Mouse (Mus musculus) layer of hippocampus, postnatal 25 days (tissue): ENCODE results near the gene St6gal1. TPM values are rescaled to one million over a fixed set of nuclear protein-coding genes. Genes with fewer than 3 reads are reported as not detected.

Source experiments
- DNase-seq, 2 experiments: peaks; one replicate each; pipeline ENCODE4 v3.0.0; 2022; ENCODE audit warnings: mixed read lengths in 2 of 2, low spot score in 1 of 2; ENCODE audit errors: extremely low spot score in 1 of 2
- total RNA-seq, 2 experiments: library from RNA; stranded (reverse); gene quantifications; 2 replicates each; pipeline ENCODE4 v1.2.3; 2021

The St6gal1 gene
- total RNA-seq, 2 experiments from 2014 or later, result 13.2 to 15.2 TPM

- no peak for DNase-seq
These were observed 70.2 kb downstream of the St6gal1 start for GRCm38 (mm10) chr16:23294747-23295146.

DNA sequence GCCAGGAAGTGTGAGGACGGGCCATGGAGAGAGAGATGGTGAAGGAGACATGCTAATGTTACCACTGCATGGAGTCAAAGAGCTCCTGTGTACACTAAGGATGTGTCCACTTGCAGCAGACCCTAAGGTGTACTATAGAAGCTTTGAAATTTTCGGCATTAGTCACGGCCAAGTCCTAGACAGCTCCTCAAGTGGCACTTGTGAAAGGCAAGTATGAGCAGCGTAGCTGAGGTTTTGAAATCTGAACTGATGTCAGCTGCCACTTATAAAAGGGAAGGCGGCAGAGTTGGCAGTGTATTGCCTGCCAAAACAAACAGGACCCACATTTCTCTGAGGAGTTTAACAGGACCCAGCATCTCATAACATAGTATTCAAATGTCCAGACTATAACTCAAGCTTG is 71.2 kb downstream of the St6gal1 start:
- DNase-seq, result no peak

GRCm38 (mm10) chr16:23296721-23297120 is 72.2 kb downstream of the St6gal1 start:
- no peak for DNase-seq

- DNase-seq, result no peak
These were observed 73.9 kb downstream of the St6gal1 start for GRCm38 (mm10) chr16:23298441-23298840.

DNA sequence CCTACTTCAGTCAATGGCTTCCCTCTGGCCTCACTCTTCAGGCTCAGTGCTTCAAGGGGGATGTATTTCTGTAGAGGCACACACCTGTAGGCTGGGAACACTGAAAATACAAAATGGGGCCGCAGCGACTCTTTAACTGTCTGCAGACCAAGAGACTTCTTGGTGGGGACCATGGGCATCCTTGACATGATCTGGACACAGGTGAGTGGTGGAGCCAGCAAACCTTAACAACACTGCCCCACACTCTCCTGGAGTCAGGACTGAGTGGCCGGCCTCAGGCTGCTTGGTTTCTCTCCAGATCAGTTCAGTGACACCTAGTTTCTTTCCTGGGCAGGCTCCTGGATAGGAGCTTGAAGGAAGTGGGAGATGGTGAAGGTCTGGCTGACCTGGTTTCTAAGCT is 74.4 kb downstream of the St6gal1 start:
- DNase-seq, result no peak

GRCm38 (mm10) chr16:23299904-23300740 is 75.6 kb downstream of the St6gal1 start:
- no peak for DNase-seq

GRCm38 (mm10) chr16:23301762-23302161 is 77.2 kb downstream of the St6gal1 start:
- no peak for DNase-seq

DNA sequence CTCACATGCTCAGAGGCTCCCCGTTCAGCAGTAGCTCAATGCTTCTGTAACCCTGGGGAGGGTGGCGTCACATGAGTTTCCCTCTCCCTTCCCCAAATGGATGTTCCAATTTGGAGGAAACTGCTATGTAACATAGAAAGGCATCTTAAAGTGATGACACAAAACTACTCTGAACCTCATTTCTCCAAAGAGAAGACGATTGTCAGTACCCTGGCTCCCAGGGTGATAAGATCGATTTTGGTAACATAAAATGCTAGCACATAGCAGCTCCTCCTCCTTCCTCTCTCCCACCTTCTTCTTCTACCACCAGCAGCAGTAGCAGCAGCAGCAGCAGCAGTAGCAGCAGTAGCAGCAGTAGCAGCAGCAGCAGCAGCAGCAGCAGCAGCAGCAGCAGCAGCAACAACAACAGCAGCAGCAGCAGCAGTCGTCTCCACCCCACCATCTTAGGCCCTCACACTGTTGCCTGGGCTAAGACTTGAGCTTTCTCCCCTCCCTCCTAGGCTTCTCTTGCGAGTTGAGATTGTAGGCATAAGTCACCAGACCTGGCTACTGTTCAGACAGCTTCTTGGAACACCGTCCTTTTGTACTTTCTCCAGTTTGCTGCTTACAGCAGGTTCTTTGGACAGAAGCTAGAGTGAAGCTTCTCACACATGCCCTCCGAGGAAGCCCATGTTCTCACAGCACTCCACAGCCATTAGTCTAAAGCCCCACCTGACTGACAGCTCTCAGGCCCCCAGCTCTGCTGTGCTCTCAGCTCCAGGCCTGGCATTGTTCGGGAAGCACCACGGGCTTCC is 81.5 kb downstream of the St6gal1 start:
- DNase-seq, result no peak

- DNase-seq, result no peak
These were observed 82.8 kb downstream of the St6gal1 start for GRCm38 (mm10) chr16:23307142-23307968.

DNA sequence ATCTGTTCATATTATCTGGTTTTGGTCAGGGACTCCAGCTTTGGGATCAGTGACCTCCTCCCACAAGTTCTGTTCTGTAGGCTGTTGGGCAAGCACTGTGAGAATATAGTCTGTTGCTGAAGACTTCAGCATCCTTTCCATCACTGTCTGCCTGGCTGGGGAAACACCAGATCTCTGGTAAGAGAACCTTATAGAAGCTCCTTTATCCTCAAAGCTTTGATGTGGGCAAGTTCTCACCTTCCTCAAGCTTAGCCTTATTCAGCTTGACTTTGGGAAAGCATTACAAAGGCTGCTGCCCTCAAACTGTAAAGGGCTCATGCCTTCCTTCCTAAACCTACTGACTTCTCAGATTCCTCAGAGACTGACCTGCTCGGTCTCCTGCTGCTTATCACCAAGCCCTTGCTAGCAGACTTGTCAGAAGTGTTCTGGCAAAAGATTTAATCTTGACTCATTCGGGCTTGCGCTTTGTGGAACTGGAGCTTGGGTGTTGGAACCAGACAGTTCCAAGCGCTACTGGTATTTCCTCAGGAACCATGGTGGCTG is 83.5 kb downstream of the St6gal1 start:
- DNase-seq, result no peak

DNA sequence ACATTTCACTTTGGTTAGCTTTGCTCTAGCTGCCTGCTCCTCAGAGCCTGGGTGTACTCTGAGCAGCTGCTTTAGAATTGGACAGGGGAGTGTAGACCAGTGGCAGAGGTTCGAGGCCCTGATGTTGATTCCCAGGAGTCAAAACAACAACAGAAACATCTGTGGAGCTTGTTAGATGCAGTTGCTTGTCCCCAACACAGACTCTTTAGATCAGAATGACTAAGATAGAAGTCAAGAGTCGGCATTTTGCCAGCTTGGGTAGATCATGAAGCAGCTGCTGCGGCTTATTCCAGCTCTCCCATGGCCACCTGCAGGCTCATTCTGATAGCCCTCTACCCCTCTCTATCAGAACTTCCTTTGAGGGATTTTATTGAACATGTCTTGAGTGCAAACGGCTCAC is 84.5 kb downstream of the St6gal1 start:
- DNase-seq, result no peak

DNA sequence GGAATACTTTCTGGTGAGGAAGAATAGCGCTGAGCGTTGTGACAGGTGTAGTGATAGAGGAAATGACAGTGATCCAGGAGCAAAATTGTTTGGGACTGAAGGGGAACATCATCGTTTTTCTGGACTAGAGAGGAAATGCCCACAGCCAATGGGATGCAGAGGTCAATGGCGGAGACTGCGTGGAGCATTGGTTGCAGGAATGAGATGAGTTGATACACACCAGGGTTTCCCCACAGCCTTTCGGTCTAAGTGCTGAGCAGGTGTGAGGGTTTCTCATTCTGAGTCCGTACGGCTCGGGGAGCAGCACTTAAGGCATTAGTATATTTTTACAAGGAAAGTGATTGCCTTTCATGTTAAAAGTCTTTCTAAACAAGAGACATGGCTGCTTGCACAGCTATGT is 88.1 kb downstream of the St6gal1 start:
- DNase-seq, result no peak

- no peak for DNase-seq
These were observed 90.2 kb downstream of the St6gal1 start for GRCm38 (mm10) chr16:23314790-23315189.

GRCm38 (mm10) chr16:23317411-23318047 is 93.0 kb downstream of the St6gal1 start:
- no peak for DNase-seq

- DNase-seq, result no peak
These were observed 95.5 kb downstream of the St6gal1 start for GRCm38 (mm10) chr16:23320025-23320424.

- DNase-seq, result no peak
These were observed 96.0 kb downstream of the St6gal1 start for GRCm38 (mm10) chr16:23320579-23320978.

- no peak for DNase-seq
These were observed 97.9 kb downstream of the St6gal1 start for GRCm38 (mm10) chr16:23322453-23322852.

DNA sequence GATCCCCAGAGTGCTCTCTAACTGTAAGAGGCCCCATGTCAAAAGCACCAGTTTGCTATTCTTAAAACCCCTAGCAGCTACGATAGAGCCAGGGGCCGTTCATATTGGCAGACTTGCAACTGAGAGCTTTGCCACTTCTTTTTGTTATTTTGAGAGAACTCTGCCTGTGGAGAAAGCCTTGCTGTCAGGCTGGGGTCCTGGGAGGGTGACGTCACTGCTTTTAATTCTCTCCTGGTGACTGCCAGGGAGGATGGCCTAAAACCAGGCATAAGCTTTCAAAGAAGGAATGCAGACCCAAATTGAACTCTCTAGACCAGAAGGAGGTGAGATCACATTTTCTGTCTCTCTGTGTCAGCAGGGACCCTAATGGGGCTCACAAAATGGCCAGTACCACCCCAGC is 99.4 kb downstream of the St6gal1 start:
- no peak for DNase-seq

- no peak for DNase-seq
These were observed 100.5 kb downstream of the St6gal1 start for GRCm38 (mm10) chr16:23324867-23325650.
